Mouse (Mus musculus): Measurements from ENCODE around the gene Plxna4. TPM values are rescaled to one million over a fixed set of nuclear protein-coding genes. Genes with fewer than 3 reads are reported as not detected.

Plxna4 gene
- polyA plus RNA-seq, 1 experiment from 2014 or later: 2.5 TPM

DNA sequence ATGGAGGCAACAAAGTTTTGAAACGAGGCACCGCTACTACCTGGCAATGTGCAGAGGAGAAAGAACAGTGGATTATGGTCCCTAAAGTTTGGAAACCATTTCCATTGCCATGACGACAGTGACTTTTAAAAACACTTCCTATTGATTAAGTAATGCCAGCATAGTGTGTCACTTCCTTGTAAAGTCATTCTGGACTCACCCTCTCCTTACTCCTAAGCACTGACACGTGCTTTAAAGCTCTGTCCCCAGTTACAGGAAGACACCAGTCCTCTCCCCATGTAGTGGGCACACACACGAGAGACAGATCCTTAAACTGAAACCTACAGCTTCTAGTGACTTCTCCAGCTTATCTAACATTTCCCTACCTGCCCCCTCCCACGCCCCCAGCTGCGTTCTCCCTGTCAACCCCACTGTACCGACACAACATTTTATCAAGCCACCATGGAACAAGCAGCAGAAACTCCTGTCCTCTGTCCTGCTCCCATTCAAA is 59.9 kb downstream of the Plxna4 start:
- Histone ChIP-seq H3K27ac (ENCODE audit: low read length) (no peak overlapping the region), H3K4me1 (ENCODE audit: insufficient read depth, low read depth, low read length) (no peaks in the 10 kb centered on the region), H3K4me3 (ENCODE audit: low read depth, low read length) (no peak overlapping the region), H3K36me3 (ENCODE audit: insufficient read depth, low read length) (no peaks in the 10 kb centered on the region), H3K27me3 (replicated peaks; ENCODE audit: insufficient read depth, low read length) (no peaks in the 10 kb centered on the region), H3K9me3 (ENCODE audit: low read length) (no peaks in the 10 kb centered on the region), H3K9ac (replicated peaks; ENCODE audit: low read depth) (no peak overlapping the region), H3K4me2 (replicated peaks; ENCODE audit: low read depth, low read length) (no peak overlapping the region)
- no peak for DNase-seq (ENCODE audit: low spot score)
- WGBS: 59% methylated on average over 8 of the region's 8 CpGs
- ATAC-seq: peak; percentile 46
- TF ChIP-seq CTCF (IDR thresholded peaks at IDR 0.05): no peak
- TF ChIP-seq EP300 (IDR thresholded peaks at IDR 0.05): no peak

DNA sequence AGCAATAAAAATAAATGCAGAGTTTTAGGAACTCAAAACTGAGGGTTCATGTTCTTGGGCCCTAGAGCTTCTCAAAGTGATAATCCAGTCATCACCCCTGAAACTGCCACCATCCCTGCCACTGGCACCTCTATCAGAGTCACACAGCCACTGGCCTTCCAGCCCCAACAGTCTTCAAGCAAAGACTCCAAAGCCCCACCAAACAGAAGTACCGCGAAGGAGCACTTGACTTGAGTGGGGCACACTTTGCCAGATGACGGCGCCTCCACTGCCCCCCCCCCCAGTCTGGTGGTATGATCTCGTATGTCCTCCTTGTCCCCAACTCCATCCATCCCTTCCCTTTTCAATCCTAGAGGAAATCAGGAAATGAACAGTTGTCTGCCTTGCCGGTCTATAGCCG is 60.5 kb downstream of the Plxna4 start:
- no peaks in the 10 kb centered on the region for H3K4me1 ChIP-seq (ENCODE audit: insufficient read depth, low read depth, low read length)
- ATAC-seq: peak; percentile 60
- DNase-seq (ENCODE audit: low spot score): no peak
- no peak overlapping the region for H3K4me2 ChIP-seq (replicated peaks; ENCODE audit: low read depth, low read length)
- H3K4me3 ChIP-seq (ENCODE audit: low read depth, low read length): no peak overlapping the region
- 58% methylated on average over 7 of the region's 7 CpGs for WGBS
- no peaks in the 10 kb centered on the region for H3K9me3 ChIP-seq (ENCODE audit: low read length)
- no peak overlapping the region for H3K27ac ChIP-seq (ENCODE audit: low read length)
- no peaks in the 10 kb centered on the region for H3K36me3 ChIP-seq (ENCODE audit: insufficient read depth, low read length)
- H3K27me3 ChIP-seq (replicated peaks; ENCODE audit: insufficient read depth, low read length): no peaks in the 10 kb centered on the region
- TF ChIP-seq EP300 (IDR thresholded peaks at IDR 0.05): no peak
- no peak for TF ChIP-seq CTCF (IDR thresholded peaks at IDR 0.05)
- H3K9ac ChIP-seq (replicated peaks; ENCODE audit: low read depth): no peak overlapping the region

DNA sequence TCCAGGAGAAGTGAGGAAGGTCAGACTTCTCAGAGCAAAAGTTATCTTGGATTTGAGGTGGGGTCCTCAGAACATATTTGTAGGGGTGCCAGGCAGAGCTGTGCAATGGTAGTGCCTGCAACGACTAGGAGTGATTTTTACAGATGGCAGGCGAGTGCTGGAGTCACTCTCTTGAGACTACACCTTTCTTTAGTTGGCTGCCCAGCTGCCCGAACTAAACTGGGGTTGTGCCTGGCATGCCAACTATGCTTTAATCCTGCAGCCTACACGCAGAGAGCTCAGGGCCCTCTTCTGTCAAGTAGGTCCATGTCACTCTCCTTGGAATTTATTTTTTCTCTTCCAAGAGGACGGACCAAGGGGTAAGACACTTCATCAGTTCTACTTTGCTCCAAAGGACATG is 61.2 kb downstream of the Plxna4 start:
- no peak overlapping the region for H3K27ac ChIP-seq (ENCODE audit: low read length)
- no peaks in the 10 kb centered on the region for H3K9me3 ChIP-seq (ENCODE audit: low read length)
- H3K4me1 ChIP-seq (ENCODE audit: insufficient read depth, low read depth, low read length): no peaks in the 10 kb centered on the region
- ATAC-seq (peak; percentile 59), DNase-seq (ENCODE audit: low spot score) (no peak)
- no peak overlapping the region for H3K4me2 ChIP-seq (replicated peaks; ENCODE audit: low read depth, low read length)
- H3K36me3 ChIP-seq (ENCODE audit: insufficient read depth, low read length): no peaks in the 10 kb centered on the region
- TF ChIP-seq CTCF (IDR thresholded peaks at IDR 0.05) (no peak), EP300 (IDR thresholded peaks at IDR 0.05) (no peak)
- no peak overlapping the region for H3K4me3 ChIP-seq (ENCODE audit: low read depth, low read length)
- no peaks in the 10 kb centered on the region for H3K27me3 ChIP-seq (replicated peaks; ENCODE audit: insufficient read depth, low read length)
- whole genome bisulfite sequencing: 46% methylated on average over 5 of the region's 5 CpGs
- H3K9ac ChIP-seq (replicated peaks; ENCODE audit: low read depth): no peak overlapping the region

DNA sequence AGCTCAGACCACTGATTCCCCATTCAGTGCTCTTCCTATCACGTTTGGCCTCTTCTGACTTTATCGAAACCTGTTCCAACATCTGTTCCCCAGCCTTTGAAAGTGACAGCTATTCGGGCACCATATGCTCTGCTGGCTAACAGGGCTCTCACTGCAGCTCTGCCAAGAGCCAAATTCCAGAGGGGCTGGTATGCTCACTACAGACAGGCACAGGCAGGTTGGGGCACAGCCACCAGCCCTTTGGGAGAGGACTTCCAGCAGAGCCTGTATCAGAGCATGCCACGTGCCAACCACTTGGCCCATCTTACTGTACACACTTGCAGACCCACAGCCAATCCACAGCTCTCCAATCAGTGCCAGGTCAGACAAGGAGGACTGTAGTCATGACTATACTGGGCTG is 67.9 kb downstream of the Plxna4 start:
- H3K36me3 ChIP-seq (ENCODE audit: insufficient read depth, low read length): no peaks in the 10 kb centered on the region
- no peaks in the 10 kb centered on the region for H3K9me3 ChIP-seq (ENCODE audit: low read length)
- TF ChIP-seq EP300 (IDR thresholded peaks at IDR 0.05) (no peak), CTCF (IDR thresholded peaks at IDR 0.05) (no peak)
- WGBS: 74% methylated on average over 4 of the region's 4 CpGs
- ATAC-seq (peak; percentile 30; the same call in 1 of the 2 replicates), DNase-seq (ENCODE audit: low spot score) (no peak)
- H3K27me3 ChIP-seq (replicated peaks; ENCODE audit: insufficient read depth, low read length): no peaks in the 10 kb centered on the region
- H3K4me1 ChIP-seq (ENCODE audit: insufficient read depth, low read depth, low read length): no peaks in the 10 kb centered on the region
- no peak overlapping the region for H3K27ac ChIP-seq (ENCODE audit: low read length)
- no peak overlapping the region for H3K9ac ChIP-seq (replicated peaks; ENCODE audit: low read depth)
- H3K4me3 ChIP-seq (ENCODE audit: low read depth, low read length): no peak overlapping the region
- H3K4me2 ChIP-seq (replicated peaks; ENCODE audit: low read depth, low read length): no peak overlapping the region

DNA sequence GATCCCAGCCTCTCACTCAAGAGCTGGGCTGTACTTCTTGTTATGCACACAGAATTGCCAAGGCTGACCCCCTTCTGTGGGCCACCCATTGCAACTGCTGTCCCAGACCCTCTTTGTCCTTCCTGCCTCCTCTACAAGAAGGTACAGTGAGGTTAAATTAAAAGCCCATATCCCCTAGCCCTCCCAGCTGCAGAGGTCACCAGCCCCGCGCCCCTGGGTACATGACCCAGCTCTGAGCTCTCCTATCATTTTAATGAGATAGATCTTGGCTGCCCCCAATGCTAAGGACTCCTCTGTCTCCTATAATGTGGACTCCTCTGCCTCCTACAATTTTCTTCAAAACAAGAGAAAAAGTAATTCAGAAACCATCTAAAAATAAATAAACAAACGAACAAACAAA is 69.4 kb downstream of the Plxna4 start:
- H3K36me3 ChIP-seq (ENCODE audit: insufficient read depth, low read length): no peaks in the 10 kb centered on the region
- H3K27me3 ChIP-seq (replicated peaks; ENCODE audit: insufficient read depth, low read length): no peaks in the 10 kb centered on the region
- H3K9ac ChIP-seq (replicated peaks; ENCODE audit: low read depth): no peak overlapping the region
- WGBS: 88% methylated on average over 3 of the region's 3 CpGs
- DNase-seq (ENCODE audit: low spot score) (no peak), ATAC-seq (no peak)
- H3K4me2 ChIP-seq (replicated peaks; ENCODE audit: low read depth, low read length): no peak overlapping the region
- H3K4me1 ChIP-seq (ENCODE audit: insufficient read depth, low read depth, low read length): no peaks in the 10 kb centered on the region
- H3K4me3 ChIP-seq (ENCODE audit: low read depth, low read length): no peak overlapping the region
- no peak overlapping the region for H3K27ac ChIP-seq (ENCODE audit: low read length)
- TF ChIP-seq CTCF (IDR thresholded peaks at IDR 0.05): no peak
- TF ChIP-seq EP300 (IDR thresholded peaks at IDR 0.05): no peak
- H3K9me3 ChIP-seq (ENCODE audit: low read length): no peaks in the 10 kb centered on the region

DNA sequence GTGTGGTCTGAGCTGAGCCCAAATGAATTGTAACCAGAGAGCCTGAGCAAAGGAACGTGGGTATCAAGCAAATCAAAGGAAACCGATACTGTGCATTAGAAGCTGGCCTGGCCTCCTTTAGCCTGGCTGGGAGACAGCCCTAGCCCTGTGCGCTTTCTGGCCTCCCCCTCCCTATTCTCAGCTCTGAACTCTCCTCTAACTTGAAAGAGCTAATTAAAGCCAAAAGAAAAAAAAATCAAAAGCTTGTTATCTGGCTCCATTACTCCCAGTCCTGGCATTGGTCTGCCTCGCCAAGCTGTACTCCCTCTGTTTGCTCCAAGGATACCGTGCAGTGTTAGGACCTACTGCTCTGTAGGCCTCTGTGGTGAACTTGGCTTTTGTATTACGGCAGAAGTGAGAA is 73.9 kb downstream of the Plxna4 start:
- H3K36me3 ChIP-seq (ENCODE audit: insufficient read depth, low read length): no peaks in the 10 kb centered on the region
- no peak overlapping the region for H3K9ac ChIP-seq (replicated peaks; ENCODE audit: low read depth)
- 63% methylated on average over 6 of the region's 6 CpGs for WGBS
- no peaks in the 10 kb centered on the region for H3K9me3 ChIP-seq (ENCODE audit: low read length)
- no peak overlapping the region for H3K27ac ChIP-seq (ENCODE audit: low read length)
- 0 out of 2 replicates have a peak, but pooled peaks cover 6% of the 10 kb centered on the region for H3K4me1 ChIP-seq (ENCODE audit: insufficient read depth, low read depth, low read length)
- no peak overlapping the region for H3K4me2 ChIP-seq (replicated peaks; ENCODE audit: low read depth, low read length)
- ATAC-seq: no peak
- no peak overlapping the region for H3K4me3 ChIP-seq (ENCODE audit: low read depth, low read length)
- no peak for DNase-seq (ENCODE audit: low spot score)
- H3K27me3 ChIP-seq (replicated peaks; ENCODE audit: insufficient read depth, low read length): no peaks in the 10 kb centered on the region
- no peak for TF ChIP-seq CTCF (IDR thresholded peaks at IDR 0.05)
- TF ChIP-seq EP300 (IDR thresholded peaks at IDR 0.05): no peak

DNA sequence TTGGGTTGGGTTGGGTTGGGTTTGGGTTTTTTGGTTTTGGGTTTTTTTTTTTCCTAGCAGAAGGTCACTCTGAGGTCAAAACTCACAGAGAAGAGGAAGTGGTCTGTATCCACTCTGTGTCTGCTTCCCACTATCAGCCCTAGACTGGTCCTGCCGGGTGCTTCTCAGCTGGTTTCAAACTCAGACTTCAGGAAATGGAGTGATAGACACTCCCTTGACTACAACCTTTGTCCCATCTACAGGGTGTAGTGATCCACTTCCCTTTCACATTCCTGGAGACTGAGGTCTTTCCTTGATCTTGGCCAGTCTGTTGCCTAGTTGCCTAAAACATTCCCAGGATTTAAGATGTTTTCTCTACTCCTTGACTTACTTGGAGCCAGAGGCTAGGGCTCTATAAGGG is 76.0 kb downstream of the Plxna4 start:
- TF ChIP-seq EP300 (IDR thresholded peaks at IDR 0.05) (peak; percentile 80), CTCF (IDR thresholded peaks at IDR 0.05) (no peak)
- DNase-seq (ENCODE audit: low spot score) (peak; percentile 65), ATAC-seq (peak; percentile 75)
- Histone ChIP-seq H3K4me2 (replicated peaks; ENCODE audit: low read depth, low read length) (0 out of 2 replicates have a peak overlapping the region, but pooled peaks have one; percentile 0), H3K4me3 (ENCODE audit: low read depth, low read length) (no peak overlapping the region), H3K27me3 (replicated peaks; ENCODE audit: insufficient read depth, low read length) (no peaks in the 10 kb centered on the region), H3K36me3 (ENCODE audit: insufficient read depth, low read length) (no peaks in the 10 kb centered on the region), H3K4me1 (ENCODE audit: insufficient read depth, low read depth, low read length) (0 out of 2 replicates have a peak, but pooled peaks cover 6% of the 10 kb centered on the region), H3K9ac (replicated peaks; ENCODE audit: low read depth) (no peak overlapping the region), H3K9me3 (ENCODE audit: low read length) (no peaks in the 10 kb centered on the region), H3K27ac (ENCODE audit: low read length) (peak overlapping the region; percentile 87)
- 36% methylated on average over 1 of the region's 1 CpGs for WGBS
